Mouse (Mus musculus): ENCODE data around the gene Dpysl5.

Gene Dpysl5

DNA sequence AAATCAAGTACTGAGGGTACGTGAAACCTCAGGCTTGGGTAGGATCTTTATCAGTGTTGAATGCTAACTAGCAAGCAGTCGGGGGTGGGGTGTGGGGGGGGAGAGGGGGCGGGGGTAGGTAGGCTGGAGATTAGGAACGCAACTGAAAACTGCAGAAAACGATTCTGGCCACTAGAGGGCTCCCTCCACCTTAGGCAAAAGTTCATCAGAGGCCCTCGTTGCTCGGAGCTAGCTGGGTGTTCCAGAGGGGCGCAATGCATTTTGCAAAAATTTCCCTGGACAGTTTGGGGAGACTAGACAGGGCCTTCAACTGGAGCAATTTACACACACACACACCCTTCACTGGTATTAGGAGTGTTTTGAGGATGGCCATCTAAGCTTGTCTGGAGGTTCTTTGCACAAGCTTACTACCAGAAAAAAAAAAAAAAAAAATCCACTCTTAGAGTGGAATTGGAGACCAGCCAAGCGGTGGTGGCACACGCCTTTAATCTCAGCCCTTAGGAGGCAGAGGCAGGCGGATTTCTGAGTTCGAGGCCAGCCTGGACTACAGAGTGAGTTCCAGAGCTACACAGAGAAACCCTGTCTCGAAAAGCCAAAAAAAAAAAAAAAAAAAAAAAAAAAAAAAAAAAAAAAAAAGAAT lies 1.5 kb upstream of the Dpysl5 start:
- DNase-seq (ENCODE audit: low spot score): peak; percentile 95

DNA sequence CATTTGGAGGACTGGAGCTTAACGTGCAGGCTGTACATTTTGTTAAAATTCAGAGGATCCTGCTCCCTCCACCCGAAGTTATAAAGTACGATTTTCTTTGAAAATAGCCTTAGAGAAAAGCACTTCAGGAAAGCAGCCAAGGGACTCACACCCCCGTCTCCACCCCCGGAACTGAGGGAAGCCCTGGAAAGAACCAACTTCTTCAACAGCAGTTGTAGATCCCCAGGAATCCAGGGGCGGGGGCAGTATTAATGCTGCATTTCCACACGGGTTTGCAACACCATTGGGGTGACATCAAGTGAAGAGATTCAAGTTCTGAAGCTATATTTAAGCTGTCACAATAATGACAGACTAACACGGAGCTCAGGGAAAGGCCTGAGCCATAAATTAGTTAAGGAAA lies 878 bp upstream of the Dpysl5 start:
- no peak for DNase-seq (ENCODE audit: low spot score)

DNA sequence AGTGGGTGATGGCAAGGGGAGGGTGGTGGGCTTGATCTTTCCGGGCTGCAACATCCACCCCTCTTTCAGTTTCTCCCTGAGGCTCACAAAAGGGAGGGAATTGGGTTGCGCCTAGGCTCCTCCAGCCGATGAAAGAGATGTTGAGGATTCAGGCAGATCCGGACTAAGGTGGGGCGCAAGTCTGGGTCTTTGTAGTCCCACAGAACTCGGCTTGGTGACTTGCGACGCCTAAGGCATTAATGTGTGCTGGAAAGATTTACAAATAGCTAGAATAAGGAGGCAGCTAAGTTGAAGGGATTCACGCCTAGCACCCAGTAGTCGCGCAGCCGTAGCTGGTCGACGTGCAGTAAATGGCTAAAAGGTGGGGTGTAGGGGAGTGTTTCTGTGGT lies 632 bp downstream of the Dpysl5 start:
- DNase-seq (ENCODE audit: low spot score): no peak

DNA sequence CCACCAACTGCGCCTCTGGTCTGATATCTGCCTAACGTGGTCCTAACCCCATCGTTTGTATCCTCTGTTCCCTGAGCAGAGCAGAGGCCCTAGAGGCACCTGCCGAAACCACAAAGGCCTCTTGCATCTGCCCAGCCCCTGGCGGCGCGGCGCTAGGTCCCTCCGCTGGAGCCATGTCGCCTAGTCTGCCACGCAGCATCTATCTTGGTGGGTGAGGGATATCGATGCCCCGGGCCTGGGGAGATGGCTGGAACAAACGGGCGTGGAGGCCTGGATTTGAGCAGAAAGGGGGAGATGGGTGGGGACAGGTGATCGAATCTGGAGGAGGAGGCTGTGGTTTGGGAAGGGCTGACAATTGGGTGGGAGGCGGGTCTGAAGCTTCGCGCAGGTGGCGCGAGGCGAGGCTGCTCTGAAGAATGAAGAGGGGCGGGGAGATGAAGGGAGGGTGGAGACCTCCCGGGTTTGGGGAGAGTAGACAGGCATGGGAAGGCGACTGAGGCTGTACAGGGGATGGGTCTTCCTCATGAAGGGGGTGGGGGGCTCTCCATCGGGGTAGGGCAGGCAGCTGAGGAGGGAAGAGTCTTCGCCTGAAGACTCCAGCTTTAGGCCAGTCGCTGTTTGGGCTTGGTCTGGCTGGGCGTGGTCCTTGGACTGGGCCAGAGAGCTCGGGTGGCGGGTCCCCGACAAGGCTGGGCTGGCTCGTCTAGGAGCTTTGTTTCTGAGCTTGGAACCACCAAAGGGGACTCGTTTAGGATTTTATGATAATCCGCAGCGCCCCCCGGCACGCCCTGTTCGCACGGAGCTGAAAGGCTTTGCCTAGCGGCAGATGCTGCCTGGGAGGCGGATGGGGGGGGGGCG lies 1.3 kb downstream of the Dpysl5 start:
- DNase-seq (ENCODE audit: low spot score): peak; percentile 77

DNA sequence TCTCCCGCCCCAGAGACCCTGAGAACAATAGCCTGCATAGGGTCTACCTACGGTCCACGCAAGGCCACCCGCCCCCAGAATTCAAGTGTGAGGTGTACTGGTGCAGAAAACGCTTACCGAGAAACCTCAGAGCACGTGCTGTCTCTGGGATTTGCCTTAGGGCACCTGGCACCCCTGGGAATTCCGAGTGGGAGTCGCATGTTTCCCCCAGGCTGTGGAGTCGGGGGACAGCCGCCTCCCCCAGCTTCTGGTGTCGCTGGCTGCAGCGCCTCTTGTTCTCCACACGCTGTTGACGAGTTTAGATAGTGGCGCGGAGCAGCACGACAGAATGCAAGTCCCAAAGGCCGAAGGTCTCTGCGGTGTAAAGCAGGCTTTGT lies 1.9 kb downstream of the Dpysl5 start:
- peak; percentile 56 for DNase-seq (ENCODE audit: low spot score)

GRCm38 (mm10) chr5:30713691-30714090 lies 2.3 kb downstream of the Dpysl5 start:
- DNase-seq (ENCODE audit: low spot score): no peak

DNA sequence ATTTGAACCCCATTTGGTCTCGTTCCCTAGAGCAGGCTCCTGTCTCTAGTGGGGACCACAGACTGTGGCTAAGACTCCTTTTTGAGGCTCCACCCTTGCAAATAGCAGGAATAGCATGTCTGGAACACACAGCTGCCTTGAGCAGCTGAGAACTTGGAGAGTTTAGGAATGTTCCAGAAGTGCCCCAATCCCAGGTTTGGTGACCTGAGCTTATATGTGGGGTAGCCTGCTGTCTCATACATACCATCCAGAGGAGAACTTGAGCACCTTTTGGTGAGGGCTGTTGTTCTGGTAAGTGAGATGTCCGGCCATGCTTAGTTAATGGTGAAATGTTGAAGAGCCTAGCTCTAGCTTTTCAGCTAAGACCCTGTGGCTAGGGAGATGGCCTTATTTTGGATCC lies 4.9 kb downstream of the Dpysl5 start:
- DNase-seq (ENCODE audit: low spot score): no peak

GRCm38 (mm10) chr5:30717506-30717905 lies 6.1 kb downstream of the Dpysl5 start:
- no peak for DNase-seq (ENCODE audit: low spot score)

GRCm38 (mm10) chr5:30717991-30718703 lies 6.8 kb downstream of the Dpysl5 start:
- DNase-seq (ENCODE audit: low spot score): peak; percentile 70

DNA sequence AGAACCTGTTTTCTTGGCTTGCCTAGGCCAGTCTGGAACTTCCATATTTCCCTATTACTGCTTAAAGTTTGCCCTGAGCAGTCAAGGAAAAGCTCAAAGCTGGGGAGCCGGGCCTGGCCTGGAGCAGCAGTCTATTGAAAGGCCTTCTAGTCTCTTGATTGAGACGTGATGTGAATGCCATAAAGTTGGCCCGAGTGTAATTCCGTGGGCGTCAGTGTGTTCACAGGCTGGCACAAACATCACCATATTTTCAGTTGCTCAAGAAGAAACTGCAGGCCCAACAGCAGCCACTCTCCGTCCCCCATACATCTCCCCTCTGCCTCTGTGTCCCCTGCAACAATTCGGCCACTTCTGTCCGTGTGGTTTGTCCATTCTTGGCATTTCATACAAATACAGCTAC lies 10.6 kb downstream of the Dpysl5 start:
- no peak for DNase-seq (ENCODE audit: low spot score)

GRCm38 (mm10) chr5:30726151-30726693 lies 14.9 kb downstream of the Dpysl5 start:
- DNase-seq (ENCODE audit: low spot score): no peak

- DNase-seq (ENCODE audit: low spot score): no peak
Measured at GRCm38 (mm10) chr5:30732511-30732910, 21.1 kb downstream of the Dpysl5 start.

DNA sequence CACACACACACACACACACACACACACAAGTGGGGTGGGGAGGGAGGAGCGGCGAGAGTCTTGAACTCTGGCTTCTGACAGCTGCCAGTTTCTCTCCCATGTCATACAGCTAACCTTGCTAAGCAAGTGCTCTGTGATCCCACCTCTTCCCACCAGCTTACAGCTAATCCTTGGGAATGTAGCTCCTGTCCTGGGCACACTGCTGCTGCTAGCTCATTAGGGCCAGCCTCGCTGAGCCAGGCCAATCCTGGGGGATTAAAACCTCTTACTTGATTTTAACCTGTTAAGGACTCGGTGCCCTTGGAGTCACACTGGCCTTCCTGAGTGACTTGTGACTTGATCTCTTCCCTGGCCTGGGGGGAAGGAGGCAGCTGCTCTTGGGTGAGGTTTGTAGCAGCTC lies 23.3 kb downstream of the Dpysl5 start:
- no peak for DNase-seq (ENCODE audit: low spot score)

DNA sequence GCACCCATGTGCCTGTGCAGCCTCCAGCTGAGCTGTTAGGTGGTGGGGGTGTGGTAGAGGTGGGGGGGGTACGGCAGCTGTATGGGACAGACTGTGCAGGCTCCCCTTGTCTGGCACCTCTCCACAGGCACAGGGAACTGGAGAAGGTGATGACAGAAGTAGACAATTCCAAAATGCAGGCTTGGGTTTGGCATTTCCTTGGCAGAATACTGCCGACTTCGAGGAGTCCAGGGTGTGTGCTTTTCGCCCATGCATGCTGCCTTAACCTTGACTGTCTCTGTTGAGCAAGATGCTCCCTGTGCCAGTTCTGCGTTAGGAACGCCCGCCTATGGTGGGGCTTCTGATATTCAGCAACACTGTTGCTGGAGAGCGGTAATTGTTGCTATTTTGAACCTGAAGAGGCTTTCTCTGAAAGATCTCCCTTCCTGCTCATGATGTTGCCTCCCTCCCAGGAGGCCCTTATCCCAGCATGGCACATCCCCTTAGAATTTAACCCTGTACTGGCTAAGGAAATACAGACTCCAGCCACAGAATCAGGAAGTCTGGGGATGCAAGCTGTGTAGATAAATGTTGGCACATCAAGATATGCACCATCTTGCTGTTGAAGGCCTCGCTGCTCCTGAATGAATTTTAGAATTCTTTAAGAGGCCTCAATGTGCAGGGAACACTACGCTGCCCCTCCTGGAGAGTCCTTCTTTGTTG lies 26.9 kb downstream of the Dpysl5 start:
- peak; percentile 10 for DNase-seq (ENCODE audit: low spot score)

- no peak for DNase-seq (ENCODE audit: low spot score)
Measured at GRCm38 (mm10) chr5:30739595-30739994, 28.2 kb downstream of the Dpysl5 start.

DNA sequence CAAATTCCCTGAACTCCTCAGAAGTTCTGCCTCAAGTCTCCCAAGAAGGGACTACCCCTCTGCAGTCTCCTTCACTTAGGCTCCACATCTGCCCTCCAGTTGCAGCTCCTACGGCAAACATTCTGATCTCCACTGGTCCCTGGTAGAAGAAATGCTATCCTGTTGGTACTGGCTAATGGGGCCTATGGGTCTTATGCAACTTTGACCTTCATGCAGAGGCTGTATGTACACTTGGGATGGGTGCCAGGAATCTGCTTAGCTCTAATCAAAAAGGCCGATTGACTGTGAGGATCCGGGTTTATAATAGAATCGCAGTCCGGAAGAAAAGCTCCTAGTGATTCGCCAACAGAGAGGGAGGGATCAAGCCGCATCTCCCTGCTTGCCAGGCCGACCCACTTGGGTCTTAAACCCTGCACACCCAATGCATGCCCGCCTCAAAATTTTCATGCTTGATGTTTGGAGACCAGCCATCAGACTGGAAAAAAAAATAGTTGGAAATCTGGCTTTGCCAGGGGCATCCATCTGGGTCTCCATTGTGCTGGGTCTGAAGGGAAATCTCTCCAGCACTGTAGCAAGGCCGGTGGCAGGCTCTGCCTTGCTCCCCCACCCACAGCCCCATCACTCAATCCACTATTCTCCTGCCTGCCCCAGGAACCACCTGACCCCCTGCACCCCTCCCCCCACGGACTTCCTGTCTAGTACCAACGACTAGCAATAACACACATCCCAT lies 38.4 kb downstream of the Dpysl5 start:
- no peak for DNase-seq (ENCODE audit: low spot score)

GRCm38 (mm10) chr5:30751071-30751470 lies 39.7 kb downstream of the Dpysl5 start:
- no peak for DNase-seq (ENCODE audit: low spot score)

DNA sequence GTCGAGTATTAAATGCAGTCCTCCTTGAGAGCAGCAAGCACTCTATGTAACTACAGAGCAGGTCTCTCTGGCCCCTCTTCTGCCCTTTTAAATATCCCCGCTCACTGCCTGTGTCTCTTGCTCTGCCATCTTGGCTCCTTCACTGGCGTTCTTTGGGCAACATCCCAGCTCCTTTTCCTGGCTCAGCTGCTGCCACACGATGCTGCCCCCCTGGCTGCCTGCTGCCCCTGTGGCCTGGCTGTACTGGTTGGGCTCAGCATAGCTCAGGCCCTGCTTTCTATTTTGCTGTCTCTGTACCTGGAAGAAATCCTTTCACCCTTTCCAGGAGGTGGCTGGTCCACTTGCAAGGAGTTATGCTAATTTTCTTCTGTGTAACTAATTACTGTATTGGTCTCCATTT lies 41.8 kb downstream of the Dpysl5 start:
- no peak for DNase-seq (ENCODE audit: low spot score)

DNA sequence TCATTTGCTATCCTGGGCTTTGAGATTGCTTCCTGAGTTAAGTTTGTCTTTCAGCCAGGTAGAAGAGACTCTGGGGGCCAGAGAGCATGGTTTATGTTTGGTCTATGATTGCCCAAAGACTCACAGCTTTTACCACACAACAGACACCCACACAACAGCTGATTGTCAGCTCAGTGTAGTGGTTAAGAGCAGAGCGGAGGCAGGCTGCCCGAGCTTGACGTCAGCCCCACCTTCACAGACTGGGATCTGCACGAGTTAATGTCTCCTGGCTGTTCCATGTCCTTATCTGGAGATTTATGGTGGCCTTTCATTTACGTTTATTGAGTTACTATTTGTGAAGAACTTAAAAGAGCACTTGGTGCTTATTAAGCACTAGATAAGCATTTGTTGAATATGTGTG lies 43.9 kb downstream of the Dpysl5 start:
- no peak for DNase-seq (ENCODE audit: low spot score)

GRCm38 (mm10) chr5:30762815-30763510 lies 51.6 kb downstream of the Dpysl5 start:
- peak; percentile 63 for DNase-seq (ENCODE audit: low spot score)

- DNase-seq (ENCODE audit: low spot score): no peak
Measured at GRCm38 (mm10) chr5:30763511-30763830, 52.1 kb downstream of the Dpysl5 start.

Measured in embryo, embryonic 10.5 days (tissue).